Mouse (Mus musculus) embryonic facial prominence, embryonic 11.5 days (tissue): ENCODE results near the gene Ptdss2. TPM values are rescaled to one million over a fixed set of nuclear protein-coding genes. Genes with fewer than 3 reads are reported as not detected.
A peak's percentile ranks its signal among the peaks of the same experiment; 100 is the strongest.

Experiments used
- ATAC-seq: fragments of 200-750 bp; cut with Nextera tagmentation; replicated peaks from 2 replicates; pipeline ENCODE4 v1.8.0; 2017; ENCODE audit warnings: low read depth; ENCODE audit not compliant: insufficient number of reproducible peaks, low FRiP score, low TSS enrichment
- DNase-seq: peaks from one replicate; pipeline ENCODE4 v3.0.0-alpha.2; 2015; ENCODE audit warnings: low spot score
- H3K27ac ChIP-seq: fragments of 300-500 bp; sonication (generic); replicated peaks from 2 replicates; pipeline ENCODE4 v1.5.1; 2014; ENCODE audit warnings: mild to moderate bottlenecking, low read depth, low read length, control low read depth
- H3K27me3 ChIP-seq: fragments of 300-500 bp; sonication (generic); 2 replicates; pipeline ENCODE4 v1.6.1; 2014; ENCODE audit warnings: mild to moderate bottlenecking, low read length, moderate library complexity, mixed read lengths; ENCODE audit not compliant: control insufficient read depth, insufficient read depth
- H3K36me3 ChIP-seq: fragments of 300-500 bp; sonication (generic); replicated peaks from 2 replicates; pipeline ENCODE4 v1.6.1; 2014; ENCODE audit warnings: low read depth, mild to moderate bottlenecking, low read length, moderate library complexity, mixed read lengths; ENCODE audit not compliant: control insufficient read depth, insufficient read depth
- H3K4me1 ChIP-seq: fragments of 300-500 bp; sonication (generic); 2 replicates; pipeline ENCODE4 v1.6.1; 2014; ENCODE audit warnings: low read length, mixed read lengths; ENCODE audit not compliant: control insufficient read depth, insufficient read depth
- H3K4me2 ChIP-seq: fragments of 300-500 bp; sonication (generic); 2 replicates; pipeline ENCODE4 v1.6.1; 2014; ENCODE audit warnings: low read depth, mild to moderate bottlenecking, control low read depth, low read length, moderate library complexity
- H3K4me3 ChIP-seq: fragments of 300-500 bp; sonication (generic); 2 replicates; pipeline ENCODE4 v1.5.1; 2014; ENCODE audit warnings: low read depth, low read length, control low read depth
- H3K9ac ChIP-seq: fragments of 300-500 bp; sonication (generic); replicated peaks from 2 replicates; pipeline ENCODE4 v1.6.1; 2014; ENCODE audit warnings: mild to moderate bottlenecking, control low read depth, low read length
- H3K9me3 ChIP-seq: fragments of 300-500 bp; sonication (generic); replicated peaks from 2 replicates; pipeline ENCODE4 v1.6.1; 2016; ENCODE audit warnings: mild to moderate bottlenecking, low read length, inconsistent platforms, mixed read lengths; ENCODE audit not compliant: control insufficient read depth
- WGBS: fragments of 180-500 bp; shearing (Covaris S2); extraction: QIAGEN DNeasy Blood & Tissue Kit; methylation state at CpG from one replicate; pipeline ENCODE4 v1.1.7; 2014; 5-methylcytosine and 5-hydroxymethylcytosine counted together
- polyA plus RNA-seq: library from polyadenylated mRNA; unstranded; fragments of >200 nt; fragmentation: Nextera tagmentation; extraction: Ambion mirVana; gene quantifications from 2 replicates; pipeline ENCODE4 v1.2.1, GENCODE M21; 2014

Gene Ptdss2
- polyA plus RNA-seq, 1 experiment from 2014 or later: 69.6 TPM

GRCm38 (mm10) chr7:141092051-141092735 is 30.0 kb upstream of the Ptdss2 start:
- peaks cover 11% of the 10 kb centered on the region for H3K27me3 ChIP-seq
- no peaks in the 10 kb centered on the region for H3K36me3 ChIP-seq
- peak; percentile 78 for ATAC-seq
- DNase-seq: peak; percentile 83
- no peak overlapping the region; the same call in 1 of the 2 replicates for H3K9ac ChIP-seq
- peak overlapping the region; percentile 17 for H3K4me2 ChIP-seq
- H3K4me3 ChIP-seq: 0 out of 2 replicates have a peak overlapping the region, but pooled peaks have one; percentile 1
- H3K4me1 ChIP-seq: no peaks in the 10 kb centered on the region; the same call in 1 of the 2 replicates
- 5% methylated on average over 37 of the region's 37 CpGs for WGBS
- no peaks in the 10 kb centered on the region for H3K9me3 ChIP-seq
- H3K27ac ChIP-seq: no peak overlapping the region

DNA sequence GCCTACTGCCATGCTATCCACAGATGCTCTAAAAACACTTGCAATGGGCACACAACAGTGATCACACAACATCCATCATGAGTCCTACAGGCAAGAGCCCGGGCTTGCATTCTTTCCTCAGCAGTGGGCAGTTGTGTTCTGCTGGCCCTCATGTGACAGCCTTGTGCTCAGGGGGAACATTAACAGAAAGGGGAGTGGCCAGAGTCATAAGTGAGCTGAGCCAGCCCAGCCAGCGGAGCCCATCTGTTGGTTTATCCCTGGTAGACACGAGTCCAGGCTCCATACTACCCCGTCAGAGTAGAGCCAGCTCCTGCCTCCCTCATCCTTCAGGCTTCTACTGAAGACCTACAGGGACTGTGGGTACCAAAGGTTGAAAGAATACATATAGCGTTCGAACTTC is 28.2 kb upstream of the Ptdss2 start:
- Histone ChIP-seq H3K9me3 (no peaks in the 10 kb centered on the region), H3K27ac (no peak overlapping the region), H3K4me1 (no peaks in the 10 kb centered on the region), H3K9ac (no peak overlapping the region), H3K4me2 (no peak overlapping the region), H3K4me3 (no peak overlapping the region), H3K36me3 (no peaks in the 10 kb centered on the region), H3K27me3 (peaks cover 4% of the 10 kb centered on the region; the same call in 1 of the 2 replicates)
- DNase-seq (no peak), ATAC-seq (no peak)
- 76% methylated on average over 6 of the region's 6 CpGs for WGBS

DNA sequence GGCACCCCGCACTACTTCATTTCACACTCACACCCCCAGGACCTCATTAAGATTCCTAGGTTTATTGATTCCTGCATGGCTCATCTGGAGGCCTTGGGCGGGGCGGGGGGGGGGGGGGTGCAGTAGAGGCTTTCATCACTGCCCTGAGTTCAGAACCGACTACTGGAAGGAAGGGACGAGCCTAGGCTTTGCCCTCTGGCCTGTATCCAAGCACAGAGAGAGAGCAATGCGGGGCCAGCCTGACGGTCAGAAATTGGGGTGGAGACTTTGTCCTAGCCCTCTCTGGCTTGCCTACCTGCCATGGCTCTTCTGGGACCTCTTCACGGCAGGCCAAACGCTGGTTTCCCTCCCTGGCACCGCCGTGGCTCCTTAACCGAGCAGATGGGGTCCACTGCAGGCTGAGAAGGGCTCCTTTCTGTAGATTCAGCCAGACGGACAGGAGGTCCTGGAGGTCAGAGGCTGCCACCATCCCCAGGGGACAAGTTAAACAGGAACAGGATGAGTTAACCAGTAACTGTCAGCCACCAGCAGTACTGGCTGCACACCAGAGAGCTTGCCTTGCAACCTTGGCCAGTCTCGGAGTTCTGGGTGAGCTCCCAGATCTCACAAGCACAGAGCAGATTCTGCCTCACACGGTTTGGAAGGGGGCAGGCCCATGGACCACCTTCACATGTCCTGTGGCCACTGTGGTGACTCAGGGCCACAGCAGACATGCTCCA is 27.5 kb upstream of the Ptdss2 start:
- WGBS: 64% methylated on average over 15 of the region's 15 CpGs
- Histone ChIP-seq H3K4me2 (no peak overlapping the region), H3K27ac (no peak overlapping the region), H3K4me3 (no peak overlapping the region), H3K9me3 (no peaks in the 10 kb centered on the region), H3K36me3 (no peaks in the 10 kb centered on the region), H3K9ac (no peak overlapping the region), H3K27me3 (peaks cover 6% of the 10 kb centered on the region), H3K4me1 (no peaks in the 10 kb centered on the region)
- ATAC-seq: no peak
- DNase-seq: no peak

DNA sequence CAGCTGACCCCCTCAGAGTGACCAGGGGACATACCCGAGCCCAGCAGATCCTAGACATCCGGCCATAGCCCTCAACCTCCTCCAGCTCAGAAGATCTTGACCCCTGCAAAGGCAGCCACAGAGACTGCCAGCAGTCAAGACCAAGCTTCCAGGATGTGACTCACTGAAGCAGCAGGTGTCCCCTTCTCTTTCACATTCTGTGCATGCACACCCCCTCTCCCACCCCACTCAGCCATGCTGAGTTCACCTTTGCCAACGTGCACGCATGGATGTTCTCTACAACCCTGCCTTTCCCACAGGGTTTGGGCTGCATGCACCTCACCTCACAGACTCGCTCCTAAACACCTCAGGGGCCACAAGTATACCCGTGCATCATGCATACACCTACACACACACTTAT is 26.2 kb upstream of the Ptdss2 start:
- Histone ChIP-seq H3K4me3 (no peak overlapping the region), H3K9ac (no peak overlapping the region), H3K4me1 (no peaks in the 10 kb centered on the region), H3K27me3 (peaks cover 13% of the 10 kb centered on the region), H3K9me3 (no peaks in the 10 kb centered on the region), H3K27ac (no peak overlapping the region), H3K4me2 (no peak overlapping the region), H3K36me3 (no peaks in the 10 kb centered on the region)
- DNase-seq (no peak), ATAC-seq (no peak)
- WGBS: 87% methylated on average over 6 of the region's 6 CpGs

DNA sequence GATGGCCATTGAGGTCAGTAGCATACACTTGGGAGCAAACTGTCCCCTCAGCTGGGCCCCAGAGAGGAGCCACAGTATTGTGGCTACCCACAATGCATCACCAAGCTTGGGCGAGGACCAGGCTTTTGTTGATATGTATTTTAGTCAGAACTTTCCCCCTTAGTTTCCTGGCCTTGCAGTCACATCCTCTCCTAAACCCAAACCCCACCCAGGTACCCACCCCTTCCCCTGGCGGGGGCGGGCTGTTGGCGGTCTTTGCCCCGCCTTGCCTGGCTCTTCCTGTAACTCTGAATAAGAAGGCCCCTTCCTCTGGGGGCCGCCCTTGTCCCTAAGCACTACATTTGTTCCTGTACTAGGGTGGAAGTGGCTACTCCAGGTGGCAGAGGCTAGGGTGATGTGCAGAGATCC is 25.5 kb upstream of the Ptdss2 start:
- Histone ChIP-seq H3K4me1 (no peaks in the 10 kb centered on the region), H3K27me3 (peaks cover 19% of the 10 kb centered on the region)
- no peak for ATAC-seq

GRCm38 (mm10) chr7:141097177-141097576 is 25.0 kb upstream of the Ptdss2 start:
- no peaks in the 10 kb centered on the region for H3K9me3 ChIP-seq
- H3K27ac ChIP-seq: no peak overlapping the region
- H3K4me3 ChIP-seq: no peak overlapping the region
- H3K27me3 ChIP-seq: peaks cover 21% of the 10 kb centered on the region
- no peak for DNase-seq
- no peaks in the 10 kb centered on the region for H3K4me1 ChIP-seq
- no peaks in the 10 kb centered on the region for H3K36me3 ChIP-seq
- no peak overlapping the region for H3K4me2 ChIP-seq
- H3K9ac ChIP-seq: no peak overlapping the region
- no peak for ATAC-seq
- 84% methylated on average over 5 of the region's 5 CpGs for WGBS

More for the DNA sequence above, 25.5 kb upstream of the Ptdss2 start:
- H3K27ac ChIP-seq: no peak overlapping the region
- no peak overlapping the region for H3K4me2 ChIP-seq
- no peaks in the 10 kb centered on the region for H3K36me3 ChIP-seq
- DNase-seq: no peak
- H3K4me3 ChIP-seq: no peak overlapping the region
- H3K9ac ChIP-seq: no peak overlapping the region
- WGBS: 42% methylated on average over 6 of the region's 6 CpGs
- H3K9me3 ChIP-seq: no peaks in the 10 kb centered on the region

GRCm38 (mm10) chr7:141099911-141100691 is 22.1 kb upstream of the Ptdss2 start, which contains the start of gene Sigirr:
Gene Sigirr (minus strand): TSS chr7:141100572.
- ATAC-seq (no peak), DNase-seq (peak; percentile 58)
- Histone ChIP-seq H3K9me3 (no peaks in the 10 kb centered on the region), H3K4me3 (peak within 1 kb of the TSS; percentile 33), H3K4me2 (peak within 1 kb of the TSS; percentile 66), H3K27me3 (peaks cover 21% of the 10 kb centered on the region), H3K4me1 (no peaks in the 10 kb centered on the region), H3K27ac (no peak within 1 kb of the TSS), H3K9ac (peak within 1 kb of the TSS; percentile 28), H3K36me3 (no peaks in the 10 kb centered on the region)
- WGBS: under 1% methylated on average over 56 of the region's 56 CpGs
